Mouse (Mus musculus) limb, embryonic 14.5 days (tissue): Measurements from ENCODE around the gene Hspb1. TPM values are rescaled to one million over a fixed set of nuclear protein-coding genes. Genes with fewer than 3 reads are reported as not detected.

ENCODE experiments used
- ATAC-seq: fragments of 200-750 bp; cut with Nextera tagmentation; 2 replicates; pipeline ENCODE4 v1.8.0; 2017; ENCODE audit warnings: low read depth, moderate number of reproducible peaks, moderate TSS enrichment; ENCODE audit not compliant: low FRiP score
- DNase-seq: peaks from one replicate; pipeline ENCODE4 v3.0.0-alpha.2; 2015; ENCODE audit warnings: low spot score
- H3K27ac ChIP-seq: fragments of 300-500 bp; sonication (generic); replicated peaks from 2 replicates; pipeline ENCODE4 v1.5.1; 2014; ENCODE audit warnings: low read depth, mild to moderate bottlenecking, low read length, moderate library complexity, mixed read lengths
- H3K27me3 ChIP-seq: fragments of 300-500 bp; sonication (generic); 2 replicates; pipeline ENCODE4 v1.6.1; 2014; ENCODE audit warnings: low read length, mixed read lengths; ENCODE audit not compliant: control insufficient read depth, insufficient read depth
- H3K36me3 ChIP-seq: fragments of 300-500 bp; sonication (generic); 2 replicates; pipeline ENCODE4 v1.6.1; 2014; ENCODE audit warnings: mild to moderate bottlenecking, low read length, moderate library complexity, mixed read lengths; ENCODE audit not compliant: control insufficient read depth, insufficient read depth
- H3K4me1 ChIP-seq: fragments of 300-500 bp; sonication (generic); 2 replicates; pipeline ENCODE4 v1.6.1; 2014; ENCODE audit warnings: antibody characterized with exemption, low read length, mixed read lengths; ENCODE audit not compliant: control insufficient read depth, insufficient read depth
- H3K4me2 ChIP-seq: fragments of 300-500 bp; sonication (generic); replicated peaks from 2 replicates; pipeline ENCODE4 v1.6.1; 2014; ENCODE audit warnings: low read depth, mild to moderate bottlenecking, low read length, moderate library complexity; ENCODE audit not compliant: severe bottlenecking
- H3K4me3 ChIP-seq: fragments of 300-500 bp; sonication (generic); replicated peaks from 2 replicates; pipeline ENCODE4 v1.5.1; 2014; ENCODE audit warnings: low read length
- H3K9ac ChIP-seq: fragments of 300-500 bp; sonication (generic); 2 replicates; pipeline ENCODE4 v1.6.1; 2014; ENCODE audit warnings: mild to moderate bottlenecking, low read depth, low read length, moderate library complexity; ENCODE audit not compliant: severe bottlenecking
- H3K9me3 ChIP-seq: fragments of 300-500 bp; sonication (generic); 2 replicates; pipeline ENCODE4 v1.6.1; 2016; ENCODE audit warnings: low read length; ENCODE audit not compliant: control insufficient read depth
- POLR2A ChIP-seq: fragments of 200-500 bp; IDR thresholded peaks from 2 replicates; pipeline ENCODE4 v1.8.0; 2012; ENCODE audit warnings: inconsistent platforms, mild to moderate bottlenecking, moderate library complexity, borderline replicate concordance; ENCODE audit not compliant: insufficient read depth, insufficient read length; ENCODE audit errors: extremely low read depth
- WGBS: fragments of 180-500 bp; shearing (Covaris S2); extraction: QIAGEN DNeasy Blood & Tissue Kit; methylation state at CpG from one replicate; pipeline ENCODE4 v1.1.7; 2014; 5-methylcytosine and 5-hydroxymethylcytosine counted together
- polyA plus RNA-seq, 2 experiments: library from polyadenylated mRNA; depleted of rRNA in 1 of 2; stranded (reverse) in 1 of 2; unstranded in 1 of 2; fragments of >200 nt; fragmentation: Nextera tagmentation in 1 of 2; extraction: Ambion mirVana in 1 of 2; gene quantifications; 2 replicates each; pipeline versions ENCODE4 v1.2.1 to v1.2.3; 2012 to 2014

The Hspb1 gene
- polyA plus RNA-seq, 2 experiments: 326 to 574 TPM

GRCm38 (mm10) chr5:135884641-135885040 lies 3.1 kb upstream of the Hspb1 start:
- 64% methylated on average over 6 of the region's 6 CpGs for WGBS
- DNase-seq (no peak), ATAC-seq (no peak)
- peaks cover 14% of the 10 kb centered on the region for H3K4me1 ChIP-seq
- H3K4me2 ChIP-seq: no peak overlapping the region
- peaks cover 19% of the 10 kb centered on the region; the same call in 1 of the 2 replicates for H3K27me3 ChIP-seq
- no peak overlapping the region for H3K4me3 ChIP-seq
- no peaks in the 10 kb centered on the region for H3K9me3 ChIP-seq
- no peaks in the 10 kb centered on the region for H3K36me3 ChIP-seq
- H3K27ac ChIP-seq: no peak overlapping the region
- H3K9ac ChIP-seq: no peak overlapping the region
- no peak for TF ChIP-seq POLR2A

- no peak; the same call in 1 of the 2 replicates for ATAC-seq
- Histone ChIP-seq H3K9ac (peak overlapping the region; percentile 34), H3K9me3 (no peaks in the 10 kb centered on the region), H3K4me2 (peak overlapping the region; percentile 42), H3K27me3 (peaks cover 28% of the 10 kb centered on the region; the same call in 1 of the 2 replicates), H3K4me1 (peaks cover 11% of the 10 kb centered on the region; the same call in 1 of the 2 replicates), H3K4me3 (peak overlapping the region; percentile 34), H3K27ac (no peak overlapping the region), H3K36me3 (no peaks in the 10 kb centered on the region)
- TF ChIP-seq POLR2A: no peak
- no peak for DNase-seq
- WGBS: 3% methylated on average over 30 of the region's 30 CpGs
These were observed 891 bp downstream of the Hspb1 start for GRCm38 (mm10) chr5:135888405-135889215.

DNA sequence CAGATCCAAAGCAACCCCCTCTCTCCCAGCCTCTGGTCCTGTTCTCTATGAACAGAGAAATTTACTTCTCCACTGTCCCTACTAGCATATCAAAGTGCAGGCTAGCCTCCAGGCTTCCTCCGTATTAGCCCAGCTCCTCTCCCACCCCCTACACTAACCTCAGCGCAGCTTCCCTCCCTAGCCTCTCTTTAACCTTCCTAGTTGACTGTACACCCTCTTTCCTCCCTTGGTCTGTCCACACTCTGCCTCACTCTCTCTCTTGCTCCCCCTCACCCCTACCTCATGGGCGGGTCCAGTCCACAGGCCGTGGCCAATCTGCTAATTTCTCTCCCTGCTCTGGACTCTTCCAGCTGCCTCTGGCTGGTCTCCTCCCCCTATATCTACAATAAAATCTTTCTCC lies 2.6 kb downstream of the Hspb1 start:
- peaks cover 28% of the 10 kb centered on the region; the same call in 1 of the 2 replicates for H3K27me3 ChIP-seq
- no peak overlapping the region for H3K27ac ChIP-seq
- H3K9ac ChIP-seq: no peak overlapping the region
- peaks cover 11% of the 10 kb centered on the region; the same call in 1 of the 2 replicates for H3K4me1 ChIP-seq
- H3K9me3 ChIP-seq: no peaks in the 10 kb centered on the region
- WGBS: 41% methylated on average over 4 of the region's 4 CpGs
- DNase-seq (no peak), ATAC-seq (no peak)
- no peak overlapping the region for H3K4me3 ChIP-seq
- no peaks in the 10 kb centered on the region for H3K36me3 ChIP-seq
- no peak overlapping the region for H3K4me2 ChIP-seq
- no peak for TF ChIP-seq POLR2A

GRCm38 (mm10) chr5:135890920-135891319 lies 3.2 kb downstream of the Hspb1 start:
- Histone ChIP-seq H3K36me3 (no peaks in the 10 kb centered on the region), H3K27ac (no peak overlapping the region), H3K4me1 (peaks cover 11% of the 10 kb centered on the region; the same call in 1 of the 2 replicates), H3K27me3 (peaks cover 28% of the 10 kb centered on the region; the same call in 1 of the 2 replicates), H3K4me2 (no peak overlapping the region), H3K9ac (no peak overlapping the region), H3K4me3 (no peak overlapping the region), H3K9me3 (no peaks in the 10 kb centered on the region)
- DNase-seq (no peak), ATAC-seq (no peak)
- TF ChIP-seq POLR2A: no peak
- WGBS: 63% methylated on average over 3 of the region's 3 CpGs

DNA sequence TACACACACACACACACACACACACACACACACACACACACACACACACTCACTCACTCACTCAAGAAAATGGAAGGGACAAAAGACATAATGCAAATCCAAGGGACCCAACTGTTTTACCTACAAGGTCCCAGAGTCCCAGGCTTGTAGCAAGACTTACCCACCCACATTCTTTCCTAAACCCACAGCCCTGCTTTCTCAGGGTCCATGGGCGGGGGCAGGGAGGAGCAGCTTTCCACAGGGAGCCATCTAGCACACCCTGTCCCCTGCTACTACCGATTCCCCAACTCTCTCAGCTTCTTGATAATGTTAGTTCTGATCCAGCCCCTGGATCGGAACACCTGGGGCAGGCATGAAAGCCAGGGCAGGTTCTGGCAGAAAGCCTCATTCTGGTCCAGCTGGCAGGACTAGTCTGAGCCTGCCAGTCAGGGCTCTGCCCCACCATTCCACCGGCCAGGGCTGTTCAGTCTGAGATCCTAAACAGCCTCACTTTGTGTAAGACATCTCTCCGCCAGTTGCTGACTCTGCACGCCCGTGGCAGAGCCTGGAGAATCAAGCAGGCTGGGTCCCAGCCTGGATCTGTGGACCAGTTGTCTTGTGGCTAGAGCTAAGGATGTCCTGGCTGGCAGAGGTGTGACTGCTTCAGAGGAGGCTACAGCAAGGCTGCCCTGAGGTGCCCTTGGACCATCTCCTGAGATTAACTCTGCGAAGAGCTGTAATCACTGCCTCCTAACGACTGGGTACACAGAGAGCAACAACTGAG lies 5.1 kb downstream of the Hspb1 start:
- no peak for TF ChIP-seq POLR2A

More for the DNA sequence above, 5.1 kb downstream of the Hspb1 start:
- DNase-seq (no peak), ATAC-seq (no peak)
- 42% methylated on average over 9 of the region's 9 CpGs for WGBS
- H3K27ac ChIP-seq: no peak overlapping the region; the same call in 1 of the 2 replicates
- no peak overlapping the region for H3K4me3 ChIP-seq
- H3K4me1 ChIP-seq: peaks cover 7% of the 10 kb centered on the region; the same call in 1 of the 2 replicates
- no peak overlapping the region; the same call in 1 of the 2 replicates for H3K9ac ChIP-seq
- no peak overlapping the region for H3K4me2 ChIP-seq
- H3K9me3 ChIP-seq: no peaks in the 10 kb centered on the region
- H3K27me3 ChIP-seq: peaks cover 22% of the 10 kb centered on the region; the same call in 1 of the 2 replicates
- H3K36me3 ChIP-seq: no peaks in the 10 kb centered on the region
